Mouse (Mus musculus) E14TG2a.4 (cell line): ENCODE results near the gene Tnrc6a.

Experiments
- CTCF ChIP-seq: conservative IDR thresholded peaks from 2 replicates; pipeline ENCODE4 v1.5.1; 2014; ENCODE audit warnings: low read length
- NANOG ChIP-seq: IDR thresholded peaks from 2 replicates; pipeline ENCODE4 v1.6.1; 2014; ENCODE audit warnings: borderline replicate concordance, low read length, mixed read lengths
- POU5F1 ChIP-seq: IDR thresholded peaks from 2 replicates; pipeline ENCODE4 v1.6.1; 2014; ENCODE audit warnings: low read length, borderline replicate concordance

DNA sequence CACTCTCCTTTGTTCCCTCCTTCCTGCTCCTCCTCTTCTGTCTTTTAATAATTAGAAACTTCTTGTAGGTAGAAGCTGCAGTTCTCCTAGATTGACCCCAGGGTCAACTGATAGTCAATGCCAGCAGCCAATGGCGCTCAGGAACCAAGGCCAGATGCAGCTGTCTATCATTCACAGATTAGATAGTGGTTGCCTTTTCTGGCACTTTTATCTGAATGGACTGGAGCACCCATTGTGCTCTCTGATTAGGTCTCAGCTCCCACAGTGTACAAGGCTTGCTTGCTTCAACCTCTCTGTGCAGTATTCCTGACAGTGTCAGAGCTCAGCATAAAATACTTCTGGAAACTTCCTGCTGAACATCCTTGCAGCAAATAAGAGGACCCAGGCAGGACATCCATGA lies 121.1 kb downstream of the Tnrc6a start:
- TF ChIP-seq CTCF: no peak
- TF ChIP-seq NANOG: no peak
- no peak for TF ChIP-seq POU5F1
